ENCODE assay signal across 15 mouse cellular contexts in genomic region chr10:98007037-98007436, GRCm38 (mm10).
DNase-seq lines count a peak whose midpoint lies in the region; ATAC-seq lines count a peak whose summit lies in the region.
"Had no signal": no experiment of that assay in that cellular context is flagged by ENCODE, and none has a peak within 500 bp of the region (broad histone marks: within the 10 kb centered on the region; RNA-seq: fewer than 3 reads in every experiment).

No protein-coding gene starts in this region.

- no peak overlapping the region for H3K27ac ChIP-seq in hindbrain, embryonic 13.5 days
- H3K27ac ChIP-seq in hindbrain, embryonic 12.5 days = no peak overlapping the region
- H3K27ac ChIP-seq in forebrain, embryonic 13.5 days = no peak overlapping the region; the same call in 1 of the 2 replicates
- no peak overlapping the region for H3K27ac ChIP-seq in midbrain, embryonic 12.5 days (replicated peaks)
- no peak overlapping the region for H3K27ac ChIP-seq in limb, embryonic 10.5 days
- H3K27ac ChIP-seq: embryonic facial prominence, embryonic 15.5 days; heart, embryonic 13.5 days; liver, embryonic 13.5 days had no signal

- H3K4me1 ChIP-seq in hindbrain, embryonic 13.5 days (replicated peaks) = 0 out of 2 replicates have a peak, but pooled peaks cover 5% of the 10 kb centered on the region
- no peaks in the 10 kb centered on the region for H3K4me1 ChIP-seq in hindbrain, embryonic 12.5 days
- H3K4me1 ChIP-seq in forebrain, embryonic 13.5 days = peaks cover 9% of the 10 kb centered on the region; the same call in 1 of the 2 replicates
- 0 out of 2 replicates have a peak, but pooled peaks cover 4% of the 10 kb centered on the region for H3K4me1 ChIP-seq in midbrain, embryonic 12.5 days
- H3K4me1 ChIP-seq in limb, embryonic 10.5 days = 0 out of 2 replicates have a peak, but pooled peaks cover 3% of the 10 kb centered on the region
- H3K4me1 ChIP-seq: embryonic facial prominence, embryonic 15.5 days; heart, embryonic 13.5 days; liver, embryonic 13.5 days had no signal

- H3K27me3 ChIP-seq in hindbrain, embryonic 13.5 days = no peaks in the 10 kb centered on the region
- no peaks in the 10 kb centered on the region for H3K27me3 ChIP-seq in hindbrain, embryonic 12.5 days
- no peaks in the 10 kb centered on the region for H3K27me3 ChIP-seq in forebrain, embryonic 13.5 days
- no peaks in the 10 kb centered on the region for H3K27me3 ChIP-seq in midbrain, embryonic 12.5 days
- no peaks in the 10 kb centered on the region for H3K27me3 ChIP-seq in limb, embryonic 10.5 days (ENCODE audit: low read depth, poor library complexity, severe bottlenecking)
- H3K27me3 ChIP-seq: embryonic facial prominence, embryonic 15.5 days; heart, embryonic 13.5 days; liver, embryonic 13.5 days; Patski had no signal

- H3K9ac ChIP-seq in hindbrain, embryonic 13.5 days = no peak overlapping the region
- H3K9ac ChIP-seq in hindbrain, embryonic 12.5 days = no peak overlapping the region
- H3K9ac ChIP-seq in forebrain, embryonic 13.5 days = no peak overlapping the region
- no peak overlapping the region for H3K9ac ChIP-seq in midbrain, embryonic 12.5 days (replicated peaks)
- H3K9ac ChIP-seq: embryonic facial prominence, embryonic 15.5 days; heart, embryonic 13.5 days; liver, embryonic 13.5 days had no signal

- no peaks in the 10 kb centered on the region for H3K36me3 ChIP-seq in hindbrain, embryonic 13.5 days
- no peaks in the 10 kb centered on the region for H3K36me3 ChIP-seq in hindbrain, embryonic 12.5 days
- H3K36me3 ChIP-seq in forebrain, embryonic 13.5 days (ENCODE audit: poor library complexity, severe bottlenecking) = no peaks in the 10 kb centered on the region
- no peaks in the 10 kb centered on the region for H3K36me3 ChIP-seq in midbrain, embryonic 12.5 days
- H3K36me3 ChIP-seq in limb, embryonic 10.5 days = no peaks in the 10 kb centered on the region
- H3K36me3 ChIP-seq: embryonic facial prominence, embryonic 15.5 days; heart, embryonic 13.5 days; liver, embryonic 13.5 days had no signal

- H3K4me2 ChIP-seq in hindbrain, embryonic 13.5 days = no peak overlapping the region
- H3K4me2 ChIP-seq in hindbrain, embryonic 12.5 days (replicated peaks) = no peak overlapping the region
- H3K4me2 ChIP-seq in forebrain, embryonic 13.5 days = no peak overlapping the region
- H3K4me2 ChIP-seq in midbrain, embryonic 12.5 days (replicated peaks) = no peak overlapping the region
- H3K4me2 ChIP-seq: embryonic facial prominence, embryonic 15.5 days; heart, embryonic 13.5 days; liver, embryonic 13.5 days had no signal

- ATAC-seq in hindbrain, embryonic 13.5 days (ENCODE audit: low FRiP score) = peak; percentile 52; the same call in 1 of the 2 replicates
- ATAC-seq in hindbrain, embryonic 12.5 days (ENCODE audit: low FRiP score) = no peak
- peak; percentile 89 for ATAC-seq in forebrain, embryonic 13.5 days
- peak; percentile 86 for ATAC-seq in midbrain, embryonic 12.5 days (ENCODE audit: low FRiP score, low read depth)
- ATAC-seq: intestine, embryonic 16.5 days; Patski had no signal

- H3K9me3 ChIP-seq in hindbrain, embryonic 13.5 days = no peaks in the 10 kb centered on the region
- H3K9me3 ChIP-seq in hindbrain, embryonic 12.5 days (replicated peaks) = no peaks in the 10 kb centered on the region
- no peaks in the 10 kb centered on the region for H3K9me3 ChIP-seq in forebrain, embryonic 13.5 days (replicated peaks)
- no peaks in the 10 kb centered on the region for H3K9me3 ChIP-seq in midbrain, embryonic 12.5 days
- no peaks in the 10 kb centered on the region for H3K9me3 ChIP-seq in limb, embryonic 10.5 days (replicated peaks)
- H3K9me3 ChIP-seq: embryonic facial prominence, embryonic 15.5 days; heart, embryonic 13.5 days; liver, embryonic 13.5 days had no signal

- DNase-seq in MN1 (ENCODE audit: low spot score) = peak; percentile 32
- DNase-seq in ovary, postnatal 10 days (ENCODE audit: low spot score) = no peak
- DNase-seq in limb, embryonic 10.5 days (ENCODE audit: low spot score) = no peak
- DNase-seq in liver = no peak
- DNase-seq: adrenal gland, postnatal 14 days; liver, embryonic 13.5 days; thymus, postnatal 4 days had no signal

- 27% methylated on average over 4 of the region's 4 CpGs for WGBS in hindbrain, embryonic 13.5 days
- WGBS in hindbrain, embryonic 12.5 days = 45% methylated on average over 4 of the region's 4 CpGs
- 18% methylated on average over 4 of the region's 4 CpGs for WGBS in forebrain, embryonic 13.5 days
- 38% methylated on average over 4 of the region's 4 CpGs for WGBS in midbrain, embryonic 12.5 days
- 72% methylated on average over 4 of the region's 4 CpGs for WGBS in limb, embryonic 10.5 days

- no peak overlapping the region for H3K4me3 ChIP-seq in hindbrain, embryonic 13.5 days
- H3K4me3 ChIP-seq in hindbrain, embryonic 12.5 days = no peak overlapping the region
- H3K4me3 ChIP-seq in forebrain, embryonic 13.5 days = no peak overlapping the region
- H3K4me3 ChIP-seq in midbrain, embryonic 12.5 days = no peak overlapping the region
- no peak overlapping the region for H3K4me3 ChIP-seq in limb, embryonic 10.5 days
- H3K4me3 ChIP-seq: embryonic facial prominence, embryonic 15.5 days; heart, embryonic 13.5 days; liver, embryonic 13.5 days had no signal
